Mouse (Mus musculus) c-Kit-positive CD71-positive TER-119-negative erythroid progenitor cells, embryonic 14.5 days (primary cell): ENCODE measurements around the gene Pam.
"Not testable (repeated sequence)": the region's sequence is repeated elsewhere in the genome, so short reads cannot be mapped to it uniquely, and the experiment has no call there.

Experiments used
- DNase-seq: peaks from one replicate; pipeline ENCODE4 v3.0.0-alpha.2; 2013; ENCODE audit warnings: low read depth

Pam gene

GRCm38 (mm10) chr1:97765712-97766111 is 329.7 kb downstream of the Pam start:
- not testable (repeated sequence) for DNase-seq

- DNase-seq = no peak
These were observed 334.0 kb downstream of the Pam start for GRCm38 (mm10) chr1:97761477-97761876.

- DNase-seq = no peak
These were observed 334.8 kb downstream of the Pam start for GRCm38 (mm10) chr1:97760598-97760997.

GRCm38 (mm10) chr1:97759841-97760240 is 335.6 kb downstream of the Pam start:
- DNase-seq = no peak

GRCm38 (mm10) chr1:97754392-97754791 is 341.1 kb downstream of the Pam start:
- no peak for DNase-seq

- no peak for DNase-seq
These were observed 342.2 kb downstream of the Pam start for GRCm38 (mm10) chr1:97753216-97753615.

GRCm38 (mm10) chr1:97748163-97748562 is 347.3 kb downstream of the Pam start:
- DNase-seq = no peak

GRCm38 (mm10) chr1:97746261-97746660 is 349.2 kb downstream of the Pam start:
- DNase-seq = no peak

- no peak for DNase-seq
These were observed 349.7 kb downstream of the Pam start for GRCm38 (mm10) chr1:97745712-97746111.
